Mouse (Mus musculus): ENCODE measurements around the gene Tnp1.

DNA sequence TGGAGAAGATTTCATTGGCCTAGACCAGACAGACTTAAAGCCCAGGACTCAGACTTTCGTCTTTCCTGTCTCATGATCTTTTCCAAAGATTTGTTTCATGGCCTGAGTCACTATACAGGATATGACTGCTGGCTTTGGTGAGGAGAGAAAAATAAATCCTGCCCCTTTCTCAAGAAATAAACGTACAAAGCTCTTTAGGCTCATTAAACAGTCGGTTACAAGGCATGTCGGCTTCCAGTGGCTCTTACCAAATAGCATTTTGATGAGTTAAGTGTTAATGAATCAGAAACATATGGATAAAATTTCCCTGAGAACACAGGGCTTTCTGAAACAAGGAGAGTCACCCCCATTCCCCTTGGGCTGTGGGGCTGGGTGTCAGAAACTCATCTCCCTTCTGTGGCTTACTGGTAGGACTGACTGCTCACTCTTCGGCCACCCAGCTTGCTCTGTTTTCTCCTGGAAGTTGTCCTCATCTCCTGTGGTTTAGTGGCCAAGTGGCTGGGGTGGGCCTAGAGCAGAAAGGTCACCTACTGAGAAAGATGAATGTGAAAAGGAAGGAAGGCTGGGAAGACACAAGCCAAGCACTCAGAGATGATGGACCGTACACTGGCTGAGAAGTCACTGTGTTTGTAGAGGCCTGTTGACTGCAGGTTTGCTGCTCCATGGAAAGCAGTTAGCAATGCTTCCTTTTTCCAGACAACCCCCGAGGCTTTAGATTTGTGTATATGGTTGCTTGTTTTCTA lies 46.0 kb upstream of the Tnp1 start:
- TF ChIP-seq CTCF (IDR thresholded peaks at IDR 0.05; ENCODE audit: low read depth, low read length) (no peak), EP300 (IDR thresholded peaks at IDR 0.05; ENCODE audit: insufficient read depth, low read depth, low read length) (no peak)
